Mouse (Mus musculus) ES-E14 (cell line): Measurements from ENCODE around the gene Ptpn7.

Experiments used
- CHD2 ChIP-seq: IDR thresholded peaks from 2 replicates; pipeline ENCODE4 v1.6.1; 2014; ENCODE audit warnings: mild to moderate bottlenecking, low read depth, low read length, inconsistent platforms
- HCFC1 ChIP-seq: IDR thresholded peaks from 2 replicates; pipeline ENCODE4 v1.6.1; 2012; ENCODE audit warnings: low read length, inconsistent platforms, borderline replicate concordance; ENCODE audit not compliant: insufficient read depth
- ZC3H11A ChIP-seq: IDR thresholded peaks from 2 replicates; pipeline ENCODE4 v1.6.1; 2012; ENCODE audit warnings: low read depth, mild to moderate bottlenecking, inconsistent platforms, low read length, borderline replicate concordance
- ZNF384 ChIP-seq: IDR thresholded peaks from 2 replicates; pipeline ENCODE4 v1.6.1; 2012; ENCODE audit warnings: low read depth, low read length, inconsistent platforms

GRCm38 (mm10) chr1:135097441-135097840, 35.1 kb upstream of the Ptpn7 start:
- TF ChIP-seq ZC3H11A (no peak), CHD2 (no peak), ZNF384 (no peak), HCFC1 (no peak)
